21 mouse cellular contexts compared by ENCODE assay signal in genomic region chr6:145023990-145024389, GRCm38 (mm10). TPM values are rescaled to one million over a fixed set of nuclear protein-coding genes. Genes with fewer than 3 reads are reported as not detected.
DNase-seq lines count a peak whose midpoint lies in the region; ATAC-seq and TF ChIP-seq lines count a peak whose summit lies in the region.
"Had no signal": no experiment of that assay in that cellular context is flagged by ENCODE, and none has a peak within 500 bp of the region (broad histone marks: within the 10 kb centered on the region; RNA-seq: fewer than 3 reads in every experiment).

No protein-coding gene starts in this region.

- H3K36me3 ChIP-seq in embryonic facial prominence, embryonic 14.5 days (ENCODE audit: control insufficient read depth, insufficient read depth, low read length) = no peaks in the 10 kb centered on the region
- H3K36me3 ChIP-seq in embryonic facial prominence, embryonic 10.5 days (replicated peaks) = peaks cover 85% of the 10 kb centered on the region
- H3K36me3 ChIP-seq in hindbrain, embryonic 12.5 days = peaks cover 46% of the 10 kb centered on the region
- H3K36me3 ChIP-seq in hindbrain, embryonic 16.5 days (ENCODE audit: control insufficient read depth, insufficient read depth, low read length) = peaks cover 13% of the 10 kb centered on the region
- H3K36me3 ChIP-seq in midbrain, embryonic 11.5 days (ENCODE audit: control insufficient read depth, insufficient read depth, low read length) = peaks cover 11% of the 10 kb centered on the region
- peaks cover 18% of the 10 kb centered on the region for H3K36me3 ChIP-seq in midbrain, postnatal 0 days (ENCODE audit: insufficient read depth, low read length)
- H3K36me3 ChIP-seq: heart, embryonic 15.5 days had no signal

- H3K27me3 ChIP-seq in embryonic facial prominence, embryonic 14.5 days (replicated peaks; ENCODE audit: control insufficient read depth, insufficient read depth, low read length) = no peaks in the 10 kb centered on the region
- H3K27me3 ChIP-seq in embryonic facial prominence, embryonic 10.5 days (replicated peaks; ENCODE audit: low read depth, poor library complexity, severe bottlenecking) = no peaks in the 10 kb centered on the region
- no peaks in the 10 kb centered on the region for H3K27me3 ChIP-seq in hindbrain, embryonic 12.5 days
- no peaks in the 10 kb centered on the region for H3K27me3 ChIP-seq in hindbrain, embryonic 16.5 days (replicated peaks; ENCODE audit: control insufficient read depth, insufficient read depth, low read length)
- no peaks in the 10 kb centered on the region for H3K27me3 ChIP-seq in midbrain, embryonic 11.5 days (ENCODE audit: control insufficient read depth, insufficient read depth, low read length)
- no peaks in the 10 kb centered on the region for H3K27me3 ChIP-seq in midbrain, postnatal 0 days (ENCODE audit: insufficient read depth, low read length)
- H3K27me3 ChIP-seq: CH12.LX; forebrain, embryonic 12.5 days; heart, embryonic 15.5 days; hindbrain, embryonic 15.5 days had no signal

- DNase-seq in embryonic facial prominence, embryonic 14.5 days (ENCODE audit: low spot score) = peak; percentile 62
- no peak for DNase-seq in embryonic facial prominence, embryonic 10.5 days (ENCODE audit: low spot score)
- DNase-seq in midbrain, embryonic 11.5 days (ENCODE audit: low spot score, missing footprints) = no peak
- DNase-seq in midbrain, postnatal 0 days (ENCODE audit: low spot score) = no peak
- DNase-seq in retina, embryonic 14.5 days (ENCODE audit: low spot score) = peak; percentile 79
- DNase-seq in testis, postnatal 14 days (ENCODE audit: low spot score) = no peak
- DNase-seq: adrenal gland, adult 2 months; adrenal gland, postnatal 25 days; cerebellum, adult 2 months; cerebellum, postnatal 10 days; forebrain, postnatal 0 days; gastrocnemius, postnatal 14 days; heart, adult 2 months; kidney, adult 11 months had no signal

- H3K9me3 ChIP-seq in embryonic facial prominence, embryonic 14.5 days (ENCODE audit: control insufficient read depth, low read length) = 0 out of 2 replicates have a peak, but pooled peaks cover 4% of the 10 kb centered on the region
- peaks cover 6% of the 10 kb centered on the region; the same call in 1 of the 2 replicates for H3K9me3 ChIP-seq in embryonic facial prominence, embryonic 10.5 days
- H3K9me3 ChIP-seq in hindbrain, embryonic 12.5 days (replicated peaks) = peaks cover 6% of the 10 kb centered on the region; the same call in 1 of the 2 replicates
- H3K9me3 ChIP-seq in hindbrain, embryonic 16.5 days (ENCODE audit: control insufficient read depth, low read length) = no peaks in the 10 kb centered on the region
- H3K9me3 ChIP-seq in midbrain, embryonic 11.5 days (ENCODE audit: control insufficient read depth, low read length) = no peaks in the 10 kb centered on the region
- H3K9me3 ChIP-seq in midbrain, postnatal 0 days (ENCODE audit: low read length) = no peaks in the 10 kb centered on the region
- H3K9me3 ChIP-seq: forebrain, embryonic 12.5 days; heart, embryonic 15.5 days; hindbrain, embryonic 15.5 days had no signal

- H3K27ac ChIP-seq in embryonic facial prominence, embryonic 14.5 days (replicated peaks; ENCODE audit: low read depth, low read length) = no peak overlapping the region
- no peak overlapping the region for H3K27ac ChIP-seq in embryonic facial prominence, embryonic 10.5 days (replicated peaks)
- no peak overlapping the region for H3K27ac ChIP-seq in hindbrain, embryonic 12.5 days
- H3K27ac ChIP-seq in hindbrain, embryonic 16.5 days (ENCODE audit: low read depth, low read length) = no peak overlapping the region
- peak overlapping the region; percentile 16; the same call in 1 of the 2 replicates for H3K27ac ChIP-seq in midbrain, embryonic 11.5 days (ENCODE audit: low read depth, low read length)
- H3K27ac ChIP-seq in midbrain, postnatal 0 days (ENCODE audit: low read depth, low read length) = no peak overlapping the region
- H3K27ac ChIP-seq: forebrain, embryonic 12.5 days; heart, adult 2 months; heart, embryonic 15.5 days; hindbrain, embryonic 15.5 days had no signal

- H3K9ac ChIP-seq in embryonic facial prominence, embryonic 14.5 days (ENCODE audit: low read depth, low read length) = no peak overlapping the region
- H3K9ac ChIP-seq in hindbrain, embryonic 12.5 days = no peak overlapping the region
- no peak overlapping the region for H3K9ac ChIP-seq in hindbrain, embryonic 16.5 days (ENCODE audit: low read depth, low read length)
- H3K9ac ChIP-seq in midbrain, embryonic 11.5 days (ENCODE audit: low read length) = no peak overlapping the region
- no peak overlapping the region for H3K9ac ChIP-seq in midbrain, postnatal 0 days (replicated peaks; ENCODE audit: low read length, poor library complexity, severe bottlenecking)
- H3K9ac ChIP-seq: forebrain, embryonic 12.5 days; forebrain, postnatal 0 days; heart, embryonic 15.5 days; hindbrain, embryonic 15.5 days had no signal

- peak; percentile 67; the same call in 1 of the 2 replicates for ATAC-seq in embryonic facial prominence, embryonic 14.5 days (ENCODE audit: low read depth)
- ATAC-seq in hindbrain, embryonic 12.5 days (ENCODE audit: low FRiP score) = peak; percentile 35; the same call in 1 of the 2 replicates
- no peak for ATAC-seq in hindbrain, embryonic 16.5 days
- peak; percentile 40; the same call in 1 of the 2 replicates for ATAC-seq in midbrain, embryonic 11.5 days (ENCODE audit: low FRiP score)
- ATAC-seq in midbrain, postnatal 0 days (ENCODE audit: low FRiP score) = no peak

- TF ChIP-seq CTCF in midbrain, postnatal 0 days (IDR thresholded peaks at IDR 0.05) = no peak

- no peak overlapping the region for H3K4me2 ChIP-seq in embryonic facial prominence, embryonic 14.5 days (ENCODE audit: low read depth, low read length)
- H3K4me2 ChIP-seq in hindbrain, embryonic 12.5 days (replicated peaks) = no peak overlapping the region
- no peak overlapping the region for H3K4me2 ChIP-seq in hindbrain, embryonic 16.5 days (ENCODE audit: low read length)
- H3K4me2 ChIP-seq in midbrain, embryonic 11.5 days = no peak overlapping the region
- no peak overlapping the region for H3K4me2 ChIP-seq in midbrain, postnatal 0 days (ENCODE audit: low read depth, low read length, poor library complexity, severe bottlenecking)
- H3K4me2 ChIP-seq: forebrain, embryonic 12.5 days; heart, embryonic 11.5 days; heart, embryonic 15.5 days; hindbrain, embryonic 15.5 days had no signal

- H3K4me1 ChIP-seq in embryonic facial prominence, embryonic 14.5 days (ENCODE audit: control insufficient read depth, insufficient read depth, low read length) = no peaks in the 10 kb centered on the region
- H3K4me1 ChIP-seq in embryonic facial prominence, embryonic 10.5 days = no peaks in the 10 kb centered on the region
- peaks cover 11% of the 10 kb centered on the region; the same call in 1 of the 2 replicates for H3K4me1 ChIP-seq in hindbrain, embryonic 12.5 days
- H3K4me1 ChIP-seq in hindbrain, embryonic 16.5 days (ENCODE audit: control insufficient read depth, insufficient read depth, low read depth, low read length) = no peaks in the 10 kb centered on the region
- H3K4me1 ChIP-seq in midbrain, embryonic 11.5 days (ENCODE audit: control insufficient read depth, insufficient read depth, low read length) = no peaks in the 10 kb centered on the region
- no peaks in the 10 kb centered on the region for H3K4me1 ChIP-seq in midbrain, postnatal 0 days (ENCODE audit: insufficient read depth, low read length)
- H3K4me1 ChIP-seq: heart, embryonic 15.5 days had no signal

- WGBS in embryonic facial prominence, embryonic 14.5 days = 84% methylated on average over 8 of the region's 8 CpGs
- WGBS in embryonic facial prominence, embryonic 10.5 days = 71% methylated on average over 8 of the region's 8 CpGs
- WGBS in hindbrain, embryonic 12.5 days = 33% methylated on average over 8 of the region's 8 CpGs
- 23% methylated on average over 8 of the region's 8 CpGs for WGBS in hindbrain, embryonic 16.5 days
- 30% methylated on average over 8 of the region's 8 CpGs for WGBS in midbrain, embryonic 11.5 days
- 45% methylated on average over 8 of the region's 8 CpGs for WGBS in midbrain, postnatal 0 days

- H3K4me3 ChIP-seq in embryonic facial prominence, embryonic 14.5 days (ENCODE audit: low read depth, low read length) = no peak overlapping the region
- H3K4me3 ChIP-seq in embryonic facial prominence, embryonic 10.5 days = no peak overlapping the region
- no peak overlapping the region for H3K4me3 ChIP-seq in hindbrain, embryonic 12.5 days
- H3K4me3 ChIP-seq in hindbrain, embryonic 16.5 days (ENCODE audit: low read length) = no peak overlapping the region
- no peak overlapping the region for H3K4me3 ChIP-seq in midbrain, embryonic 11.5 days (ENCODE audit: low read depth, low read length)
- no peak overlapping the region for H3K4me3 ChIP-seq in midbrain, postnatal 0 days (ENCODE audit: low read depth, low read length)
- H3K4me3 ChIP-seq: forebrain, embryonic 12.5 days; heart, adult 2 months; heart, embryonic 15.5 days; hindbrain, embryonic 15.5 days had no signal

RNA-seq across cellular contexts. Expression of gene Bcat1, which starts 52.0 kb away (rescaled TPM):
- polyA plus RNA-seq in embryonic facial prominence, embryonic 14.5 days (2014; fragmentation: Nextera tagmentation; extraction: Ambion mirVana) = 34.7 and 36.0 TPM in 2 replicates
- 126 and 141 TPM in 2 replicates for polyA plus RNA-seq in embryonic facial prominence, embryonic 10.5 days (2016; fragmentation: Nextera tagmentation; extraction: Ambion mirVana)
- 90.5 and 91.5 TPM in 2 replicates for polyA plus RNA-seq in hindbrain, embryonic 12.5 days (2016; fragmentation: Nextera tagmentation; extraction: Ambion mirVana)
- polyA plus RNA-seq in hindbrain, embryonic 16.5 days (2015; fragmentation: Nextera tagmentation; extraction: Ambion mirVana) = 110 and 116 TPM in 2 replicates
- polyA plus RNA-seq in midbrain, embryonic 11.5 days (2014; fragmentation: Nextera tagmentation; extraction: Ambion mirVana) = 140 and 150 TPM in 2 replicates
- 94.2 and 96.8 TPM in 2 replicates for total RNA-seq in midbrain, postnatal 0 days (2014; rRNA removed)
- 57.0 and 63.5 TPM in 2 replicates for polyA plus RNA-seq in midbrain, postnatal 0 days (2015; fragmentation: Nextera tagmentation; extraction: Ambion mirVana)

Comparison
In these comparisons a context has a peak if more than half of its experiments do, and no peak if none do; other contexts are left out.
1. ATAC-seq: peak in embryonic facial prominence, embryonic 14.5 days (single experiment), hindbrain, embryonic 12.5 days (single experiment) and midbrain, embryonic 11.5 days (single experiment); none in hindbrain, embryonic 16.5 days (single experiment) and midbrain, postnatal 0 days (single experiment).
2. DNase-seq: peak in embryonic facial prominence, embryonic 14.5 days (single experiment) and retina, embryonic 14.5 days (single experiment); none in embryonic facial prominence, embryonic 10.5 days (single experiment), midbrain, embryonic 11.5 days (single experiment), midbrain, postnatal 0 days (single experiment) and testis, postnatal 14 days (single experiment).